Comparison of ENCODE assay signal across 9 mouse cellular contexts in the genomic region with DNA sequence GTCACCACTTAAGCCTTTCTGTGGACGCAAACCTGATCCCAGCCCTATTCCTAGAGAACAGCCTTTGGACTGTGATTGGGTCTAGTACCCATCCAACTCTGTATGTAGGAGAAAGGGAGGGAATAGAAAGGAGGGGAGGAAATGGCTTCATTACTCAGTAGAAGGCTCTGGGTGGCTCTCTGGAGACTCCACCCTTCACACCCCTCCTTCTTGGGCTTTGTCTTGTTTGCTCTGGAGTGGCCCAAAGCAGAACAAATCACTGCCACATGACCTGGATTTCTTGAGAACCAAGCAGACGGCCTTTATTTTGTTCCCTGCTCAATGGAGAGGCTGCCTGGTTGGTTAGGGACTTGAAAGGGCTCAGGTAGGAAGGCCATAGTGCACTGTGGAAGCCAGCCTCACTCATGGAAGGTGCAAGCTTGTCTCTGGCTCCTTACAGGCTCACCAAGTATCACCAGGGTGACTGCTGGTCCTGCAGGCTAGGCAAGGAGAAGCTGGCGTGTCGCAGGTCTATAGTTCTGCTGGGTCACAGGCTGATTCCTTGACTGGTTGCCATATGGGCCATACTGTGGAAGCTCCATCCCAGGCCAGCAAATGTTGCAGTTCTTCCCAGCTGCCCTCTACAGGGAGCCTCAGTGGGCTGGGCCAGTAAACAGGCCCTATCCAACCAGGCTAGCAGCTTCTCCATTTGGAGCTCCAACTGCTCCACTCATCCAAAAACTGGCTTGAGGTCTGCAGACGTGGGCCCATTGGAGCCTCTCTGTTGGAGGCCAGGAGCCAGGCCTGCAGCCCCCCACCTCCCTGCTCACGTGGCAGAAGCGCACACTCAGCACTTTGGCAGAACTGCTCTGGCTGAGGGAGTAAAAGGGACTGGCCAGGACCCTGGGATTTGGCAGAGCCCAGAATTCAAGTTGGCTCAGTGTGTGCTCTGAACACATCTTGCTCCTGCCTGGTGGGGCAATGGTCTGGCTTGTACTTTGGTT. TPM values are rescaled to one million over a fixed set of nuclear protein-coding genes. Genes with fewer than 3 reads are reported as not detected.
DNase-seq lines count a peak whose midpoint lies in the region; ATAC-seq and TF ChIP-seq lines count a peak whose summit lies in the region.
"Had no signal": no experiment of that assay in that cellular context is flagged by ENCODE, and none has a peak within 500 bp of the region (broad histone marks: within the 10 kb centered on the region; RNA-seq: fewer than 3 reads in every experiment).

No protein-coding gene starts in this region.

- 49% methylated on average over 7 of the region's 7 CpGs for WGBS in forebrain, embryonic 16.5 days
- WGBS in forebrain, embryonic 13.5 days = 58% methylated on average over 7 of the region's 7 CpGs
- WGBS in midbrain, postnatal 0 days = 52% methylated on average over 7 of the region's 7 CpGs
- 53% methylated on average over 7 of the region's 7 CpGs for WGBS in midbrain, embryonic 16.5 days
- WGBS in stomach, embryonic 16.5 days = 35% methylated on average over 7 of the region's 7 CpGs

- H3K4me1 ChIP-seq in forebrain, embryonic 16.5 days (replicated peaks; ENCODE audit: control insufficient read depth, insufficient read depth, low read length) = no peaks in the 10 kb centered on the region
- no peaks in the 10 kb centered on the region for H3K4me1 ChIP-seq in forebrain, embryonic 13.5 days
- H3K4me1 ChIP-seq in midbrain, postnatal 0 days (ENCODE audit: insufficient read depth, low read length) = no peaks in the 10 kb centered on the region
- H3K4me1 ChIP-seq in midbrain, embryonic 16.5 days (ENCODE audit: control insufficient read depth, insufficient read depth, low read length) = no peaks in the 10 kb centered on the region
- H3K4me1 ChIP-seq in stomach, embryonic 16.5 days (ENCODE audit: control insufficient read depth, insufficient read depth, low read length) = peaks cover 10% of the 10 kb centered on the region

- no peaks in the 10 kb centered on the region for H3K27me3 ChIP-seq in forebrain, embryonic 16.5 days (replicated peaks; ENCODE audit: control insufficient read depth, insufficient read depth, low read length)
- H3K27me3 ChIP-seq in forebrain, embryonic 13.5 days = no peaks in the 10 kb centered on the region
- H3K27me3 ChIP-seq in midbrain, postnatal 0 days (ENCODE audit: insufficient read depth, low read length) = no peaks in the 10 kb centered on the region
- H3K27me3 ChIP-seq in midbrain, embryonic 16.5 days (ENCODE audit: control insufficient read depth, insufficient read depth, low read depth, low read length) = no peaks in the 10 kb centered on the region
- no peaks in the 10 kb centered on the region for H3K27me3 ChIP-seq in stomach, embryonic 16.5 days (ENCODE audit: control insufficient read depth, insufficient read depth, low read length)

- no peaks in the 10 kb centered on the region for H3K9me3 ChIP-seq in forebrain, embryonic 16.5 days (ENCODE audit: control insufficient read depth, low read length)
- H3K9me3 ChIP-seq in forebrain, embryonic 13.5 days (replicated peaks) = no peaks in the 10 kb centered on the region
- H3K9me3 ChIP-seq in midbrain, postnatal 0 days (ENCODE audit: low read length) = no peaks in the 10 kb centered on the region
- H3K9me3 ChIP-seq in midbrain, embryonic 16.5 days (replicated peaks; ENCODE audit: control insufficient read depth, low read length, poor library complexity, severe bottlenecking) = no peaks in the 10 kb centered on the region
- no peaks in the 10 kb centered on the region for H3K9me3 ChIP-seq in stomach, embryonic 16.5 days (replicated peaks; ENCODE audit: control insufficient read depth, low read length)
- H3K9me3 ChIP-seq: heart, embryonic 13.5 days had no signal

- no peak overlapping the region for H3K9ac ChIP-seq in forebrain, embryonic 16.5 days (replicated peaks; ENCODE audit: low read depth, low read length)
- H3K9ac ChIP-seq in forebrain, embryonic 13.5 days = no peak overlapping the region
- no peak overlapping the region for H3K9ac ChIP-seq in midbrain, postnatal 0 days (replicated peaks; ENCODE audit: low read length, poor library complexity, severe bottlenecking)
- no peak overlapping the region for H3K9ac ChIP-seq in midbrain, embryonic 16.5 days (ENCODE audit: low read depth, low read length)
- H3K9ac ChIP-seq in stomach, embryonic 16.5 days (ENCODE audit: low read length) = no peak overlapping the region
- H3K9ac ChIP-seq: heart, embryonic 13.5 days had no signal

- H3K4me3 ChIP-seq in forebrain, embryonic 16.5 days (replicated peaks; ENCODE audit: low read length) = no peak overlapping the region
- no peak overlapping the region for H3K4me3 ChIP-seq in forebrain, embryonic 13.5 days
- no peak overlapping the region for H3K4me3 ChIP-seq in midbrain, postnatal 0 days (ENCODE audit: low read depth, low read length)
- no peak overlapping the region for H3K4me3 ChIP-seq in midbrain, embryonic 16.5 days (ENCODE audit: low read depth, low read length)
- H3K4me3 ChIP-seq in stomach, embryonic 16.5 days (replicated peaks; ENCODE audit: low read length) = no peak overlapping the region
- H3K4me3 ChIP-seq: heart, embryonic 13.5 days had no signal

- H3K27ac ChIP-seq in forebrain, embryonic 16.5 days (ENCODE audit: low read length) = no peak overlapping the region
- H3K27ac ChIP-seq in forebrain, embryonic 13.5 days = no peak overlapping the region
- no peak overlapping the region for H3K27ac ChIP-seq in midbrain, postnatal 0 days (ENCODE audit: low read depth, low read length)
- H3K27ac ChIP-seq in midbrain, embryonic 16.5 days (ENCODE audit: low read length) = no peak overlapping the region
- H3K27ac ChIP-seq in stomach, embryonic 16.5 days (ENCODE audit: low read length) = peak overlapping the region; percentile 79
- H3K27ac ChIP-seq: heart, embryonic 13.5 days had no signal

- peak; percentile 62; the same call in 1 of the 2 replicates for ATAC-seq in forebrain, embryonic 16.5 days
- ATAC-seq in forebrain, embryonic 13.5 days = no peak
- 0 out of 2 replicates have a peak, but pooled peaks have one; percentile 23 for ATAC-seq in midbrain, postnatal 0 days (ENCODE audit: low FRiP score)
- ATAC-seq in midbrain, embryonic 16.5 days = no peak
- peak; percentile 82 for ATAC-seq in stomach, embryonic 16.5 days (ENCODE audit: insufficient read depth, low FRiP score)

- peak; percentile 57 for DNase-seq in midbrain, postnatal 0 days (ENCODE audit: low spot score)
- DNase-seq in heart, postnatal 36 days = peak; percentile 13 to 17
- DNase-seq in left cerebral cortex, postnatal 10 days (ENCODE audit: extremely low spot score in 1 of 2, low spot score in 2 of 2) = no peak
- DNase-seq in right cerebral cortex, postnatal 36 days (ENCODE audit: low spot score in 2 of 2) = no peak

- no peak overlapping the region for H3K4me2 ChIP-seq in forebrain, embryonic 16.5 days (ENCODE audit: low read length)
- H3K4me2 ChIP-seq in forebrain, embryonic 13.5 days = no peak overlapping the region
- no peak overlapping the region for H3K4me2 ChIP-seq in midbrain, postnatal 0 days (ENCODE audit: low read depth, low read length, poor library complexity, severe bottlenecking)
- H3K4me2 ChIP-seq in midbrain, embryonic 16.5 days (ENCODE audit: low read length) = no peak overlapping the region
- no peak overlapping the region for H3K4me2 ChIP-seq in stomach, embryonic 16.5 days (ENCODE audit: low read depth, low read length)
- H3K4me2 ChIP-seq: heart, embryonic 13.5 days had no signal

- TF ChIP-seq CTCF in midbrain, postnatal 0 days (IDR thresholded peaks at IDR 0.05) = no peak

- no peaks in the 10 kb centered on the region for H3K36me3 ChIP-seq in forebrain, embryonic 16.5 days (ENCODE audit: control insufficient read depth, insufficient read depth)
- peaks cover 30% of the 10 kb centered on the region for H3K36me3 ChIP-seq in forebrain, embryonic 13.5 days (ENCODE audit: poor library complexity, severe bottlenecking)
- H3K36me3 ChIP-seq in midbrain, postnatal 0 days (ENCODE audit: insufficient read depth, low read length) = peaks cover 11% of the 10 kb centered on the region
- peaks cover 13% of the 10 kb centered on the region for H3K36me3 ChIP-seq in midbrain, embryonic 16.5 days (ENCODE audit: control insufficient read depth, insufficient read depth, low read length)
- 0 out of 2 replicates have a peak, but pooled peaks cover 3% of the 10 kb centered on the region for H3K36me3 ChIP-seq in stomach, embryonic 16.5 days (ENCODE audit: control insufficient read depth, insufficient read depth, low read length)

- intact Hi-C loops in heart, postnatal 36 days (cut with DNase I) = no loop called here
- intact Hi-C loops in left cerebral cortex, postnatal 10 days (cut with DNase I) = no loop called here

RNA-seq across cellular contexts. Expression of gene Trmt44, which starts 22.7 kb away (rescaled TPM):
- polyA plus RNA-seq in forebrain, embryonic 16.5 days (2015; fragmentation: Nextera tagmentation; extraction: Ambion mirVana) = 9.1 and 9.3 TPM in 2 replicates
- polyA plus RNA-seq in forebrain, embryonic 13.5 days (2015; fragmentation: Nextera tagmentation; extraction: Ambion mirVana) = 7.3 and 9.1 TPM in 2 replicates
- total RNA-seq in midbrain, postnatal 0 days (2014; rRNA removed) = 5.8 and 11.3 TPM in 2 replicates
- polyA plus RNA-seq in midbrain, postnatal 0 days (2015; fragmentation: Nextera tagmentation; extraction: Ambion mirVana) = 3.4 and 4.9 TPM in 2 replicates
- polyA plus RNA-seq in midbrain, embryonic 16.5 days (2015; fragmentation: Nextera tagmentation; extraction: Ambion mirVana) = 6.8 and 7.0 TPM in 2 replicates
- 1 to 10 TPM; 1.8 to 2.5 TPM for total RNA-seq in heart, postnatal 36 days (2021)
- 7.0 and 7.6 TPM in 2 replicates for polyA plus RNA-seq in stomach, embryonic 16.5 days (2015; fragmentation: Nextera tagmentation; extraction: Ambion mirVana)
- total RNA-seq in left cerebral cortex, postnatal 10 days (2021) = 1 to 10 TPM; 7.4 to 9.3 TPM

RNA-seq across cellular contexts. Expression of gene Cpz, which starts 26.6 kb away (rescaled TPM):
- polyA plus RNA-seq in forebrain, embryonic 16.5 days (2015; fragmentation: Nextera tagmentation; extraction: Ambion mirVana) = 1.2 and 1.7 TPM in 2 replicates
- 0.37 and 0.43 TPM in 2 replicates for polyA plus RNA-seq in forebrain, embryonic 13.5 days (2015; fragmentation: Nextera tagmentation; extraction: Ambion mirVana)
- 8.9 and 19.2 TPM in 2 replicates for total RNA-seq in midbrain, postnatal 0 days (2014; rRNA removed)
- polyA plus RNA-seq in midbrain, postnatal 0 days (2015; fragmentation: Nextera tagmentation; extraction: Ambion mirVana) = 1.7 and 2.3 TPM in 2 replicates
- polyA plus RNA-seq in midbrain, embryonic 16.5 days (2015; fragmentation: Nextera tagmentation; extraction: Ambion mirVana) = 0.75 and 1.5 TPM in 2 replicates
- total RNA-seq in heart, postnatal 36 days (2021) = 1 to 10 TPM in 1 of 2 experiments, under 1 TPM in 1; 0.60 to 1.0 TPM
- polyA plus RNA-seq in stomach, embryonic 16.5 days (2015; fragmentation: Nextera tagmentation; extraction: Ambion mirVana) = 11.1 and 12.9 TPM in 2 replicates
- 1 to 10 TPM; 2.1 to 2.9 TPM for total RNA-seq in left cerebral cortex, postnatal 10 days (2021)

RNA-seq across cellular contexts. Expression of gene Acox3, which starts 30.7 kb away (rescaled TPM):
- polyA plus RNA-seq in forebrain, embryonic 16.5 days (2015; fragmentation: Nextera tagmentation; extraction: Ambion mirVana) = 13.0 and 15.9 TPM in 2 replicates
- 12.0 and 15.6 TPM in 2 replicates for polyA plus RNA-seq in forebrain, embryonic 13.5 days (2015; fragmentation: Nextera tagmentation; extraction: Ambion mirVana)
- total RNA-seq in midbrain, postnatal 0 days (2014; rRNA removed) = 27.5 and 29.5 TPM in 2 replicates
- 13.5 and 15.6 TPM in 2 replicates for polyA plus RNA-seq in midbrain, postnatal 0 days (2015; fragmentation: Nextera tagmentation; extraction: Ambion mirVana)
- polyA plus RNA-seq in midbrain, embryonic 16.5 days (2015; fragmentation: Nextera tagmentation; extraction: Ambion mirVana) = 14.2 and 14.9 TPM in 2 replicates
- 10 to 100 TPM; 28.0 to 28.6 TPM for total RNA-seq in heart, postnatal 36 days (2021)
- polyA plus RNA-seq in stomach, embryonic 16.5 days (2015; fragmentation: Nextera tagmentation; extraction: Ambion mirVana) = 15.1 and 15.9 TPM in 2 replicates
- 10 to 100 TPM; 25.1 to 26.4 TPM for total RNA-seq in left cerebral cortex, postnatal 10 days (2021)

Comparison
In these comparisons a context has a peak if more than half of its experiments do, and no peak if none do; other contexts are left out.
1. ATAC-seq: peak in forebrain, embryonic 16.5 days (single experiment), midbrain, postnatal 0 days (single experiment) and stomach, embryonic 16.5 days (single experiment); none in forebrain, embryonic 13.5 days (single experiment) and midbrain, embryonic 16.5 days (single experiment).
2. DNase-seq: peak in midbrain, postnatal 0 days (single experiment) and heart, postnatal 36 days (2 of 2); none in left cerebral cortex, postnatal 10 days (0 of 2) and right cerebral cortex, postnatal 36 days (0 of 2).